Mouse (Mus musculus): ENCODE results near the gene Bnc2. TPM values are rescaled to one million over a fixed set of nuclear protein-coding genes. Genes with fewer than 3 reads are reported as not detected.

The Bnc2 gene
- total RNA-seq, 4 experiments from 2014 or later, result 2.9 to 4.7 (median 3.6) TPM

DNA sequence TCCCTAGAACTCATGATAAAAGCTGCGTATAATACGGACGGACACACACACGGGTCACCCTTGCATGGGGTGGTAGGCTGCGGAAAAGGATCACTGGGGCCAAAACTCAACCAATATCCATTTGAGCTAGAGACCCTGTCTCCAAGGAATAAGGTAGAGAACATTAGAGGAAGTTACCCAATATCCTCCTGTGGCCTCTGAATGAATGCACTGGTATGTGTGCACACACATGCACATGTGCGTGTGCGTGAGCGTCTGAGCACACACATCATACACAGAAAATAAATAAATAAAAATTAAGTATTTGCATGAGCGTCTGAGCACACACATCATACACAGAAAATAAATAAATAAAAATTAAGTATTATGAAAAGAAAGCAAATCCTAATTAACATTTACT, 241.8 kb downstream of the Bnc2 start:
- no peak for DNase-seq (ENCODE audit: low spot score in 2 of 2)

DNA sequence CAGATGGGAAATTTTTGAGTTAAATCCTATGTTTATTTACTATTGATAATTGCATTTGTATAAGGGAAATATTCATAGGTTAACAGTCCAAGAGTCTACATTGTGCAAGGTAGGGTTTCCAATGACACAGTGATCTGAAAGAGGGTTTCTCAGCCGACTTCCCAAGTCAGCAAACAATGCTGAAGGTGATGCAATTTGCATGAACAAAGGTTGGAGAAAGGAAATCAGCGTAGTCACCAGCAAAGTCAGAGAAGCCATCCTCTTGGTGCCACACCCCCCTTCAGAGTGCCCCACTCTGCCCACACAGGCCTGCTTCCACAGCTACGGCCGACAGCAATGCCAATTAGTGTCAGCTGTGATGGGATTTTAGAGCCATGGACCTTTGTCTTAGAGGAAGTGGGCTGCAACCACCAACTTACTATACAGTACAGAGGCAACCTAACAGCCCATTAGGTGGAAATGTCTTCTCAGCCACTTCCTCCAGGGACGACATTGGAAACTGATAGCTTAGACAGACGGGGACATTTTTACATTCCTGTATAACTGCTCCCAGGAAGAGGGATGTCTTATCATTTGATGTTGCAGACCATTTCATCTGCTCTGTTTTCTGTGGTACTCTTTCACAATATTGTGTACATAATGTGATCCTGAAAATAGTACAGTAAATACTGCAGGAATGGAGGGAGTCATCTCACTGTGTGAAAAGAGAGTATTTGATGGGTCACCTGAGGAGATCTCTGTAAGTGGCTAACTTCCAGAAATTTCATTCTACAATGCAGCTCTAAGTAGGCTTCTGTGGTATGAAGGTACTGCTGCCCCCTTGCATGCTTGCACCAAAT, 243.2 kb downstream of the Bnc2 start:
- no peak for DNase-seq (ENCODE audit: low spot score in 2 of 2)

DNA sequence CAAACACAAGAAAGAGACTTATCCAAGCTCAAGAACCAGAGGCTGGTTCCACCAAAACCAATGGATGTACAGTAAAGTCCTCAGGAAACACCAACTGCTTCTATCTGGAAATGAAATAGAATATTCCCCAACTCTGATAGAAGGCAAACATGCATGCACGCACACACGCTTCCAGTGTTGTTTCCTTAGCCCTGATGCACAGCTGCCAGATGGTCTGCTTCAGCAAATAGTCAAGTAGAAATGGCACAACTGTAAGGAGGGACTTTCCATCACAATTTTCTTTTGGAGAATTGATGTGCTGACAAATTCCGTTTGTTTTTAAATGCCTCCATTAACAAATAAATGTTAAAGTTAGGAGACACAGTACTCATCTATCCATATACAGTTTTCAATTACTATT, 247.1 kb downstream of the Bnc2 start:
- no peak for DNase-seq (ENCODE audit: low spot score in 2 of 2)

DNA sequence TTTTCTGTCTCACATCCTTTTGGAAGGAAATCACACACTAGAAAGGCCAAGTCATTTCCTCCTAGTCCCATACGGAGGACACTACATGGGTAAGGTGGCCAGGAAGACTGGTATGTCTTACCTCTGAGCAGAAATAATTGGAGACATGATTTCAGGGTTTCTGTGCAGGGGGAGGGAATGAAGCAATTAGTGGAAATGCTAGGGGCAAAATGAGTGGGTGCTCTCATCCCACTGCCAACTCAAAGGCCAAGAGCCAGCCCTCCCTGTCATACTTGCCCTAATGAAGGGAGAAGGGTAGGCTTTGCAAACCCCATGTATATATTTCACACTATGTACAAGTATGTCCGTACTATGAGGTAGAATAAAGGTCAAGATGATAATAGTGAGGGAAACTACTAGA, 263.6 kb downstream of the Bnc2 start:
- no peak for DNase-seq (ENCODE audit: low spot score in 2 of 2)

DNA sequence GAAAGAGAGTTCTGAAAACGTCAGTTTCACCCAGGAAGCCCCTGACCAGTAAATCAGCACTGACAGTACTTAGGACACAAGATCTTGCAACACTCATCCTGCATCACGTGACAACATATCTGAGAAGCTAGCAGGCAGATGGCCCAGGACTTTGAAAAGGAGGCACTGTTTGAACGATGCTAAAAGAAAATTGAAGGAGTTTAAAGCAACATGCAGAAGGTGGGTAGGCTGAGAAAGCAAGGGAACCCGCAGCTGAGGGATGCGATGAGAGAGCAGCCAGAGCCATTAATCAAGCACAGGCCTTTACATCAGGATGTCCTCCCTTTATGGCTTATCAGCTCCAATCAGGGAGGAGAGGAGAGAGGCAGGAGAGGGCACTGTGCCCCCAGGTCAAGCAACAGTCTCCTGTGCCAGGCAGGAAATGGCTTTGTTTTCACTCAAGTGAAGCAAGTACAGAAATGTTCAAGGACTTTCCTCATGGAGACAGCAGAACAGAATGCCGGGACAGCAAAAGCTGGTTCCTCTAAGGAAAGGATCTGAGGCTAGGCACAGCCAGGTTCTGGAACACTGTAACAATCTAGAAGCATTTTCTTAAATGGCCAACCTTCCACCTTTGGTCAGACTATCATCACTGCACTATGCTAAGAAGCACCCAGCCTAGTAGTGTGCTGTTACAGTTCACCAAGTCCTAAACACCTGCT, 267.6 kb downstream of the Bnc2 start:
- no peak for DNase-seq (ENCODE audit: low spot score in 2 of 2)

DNA sequence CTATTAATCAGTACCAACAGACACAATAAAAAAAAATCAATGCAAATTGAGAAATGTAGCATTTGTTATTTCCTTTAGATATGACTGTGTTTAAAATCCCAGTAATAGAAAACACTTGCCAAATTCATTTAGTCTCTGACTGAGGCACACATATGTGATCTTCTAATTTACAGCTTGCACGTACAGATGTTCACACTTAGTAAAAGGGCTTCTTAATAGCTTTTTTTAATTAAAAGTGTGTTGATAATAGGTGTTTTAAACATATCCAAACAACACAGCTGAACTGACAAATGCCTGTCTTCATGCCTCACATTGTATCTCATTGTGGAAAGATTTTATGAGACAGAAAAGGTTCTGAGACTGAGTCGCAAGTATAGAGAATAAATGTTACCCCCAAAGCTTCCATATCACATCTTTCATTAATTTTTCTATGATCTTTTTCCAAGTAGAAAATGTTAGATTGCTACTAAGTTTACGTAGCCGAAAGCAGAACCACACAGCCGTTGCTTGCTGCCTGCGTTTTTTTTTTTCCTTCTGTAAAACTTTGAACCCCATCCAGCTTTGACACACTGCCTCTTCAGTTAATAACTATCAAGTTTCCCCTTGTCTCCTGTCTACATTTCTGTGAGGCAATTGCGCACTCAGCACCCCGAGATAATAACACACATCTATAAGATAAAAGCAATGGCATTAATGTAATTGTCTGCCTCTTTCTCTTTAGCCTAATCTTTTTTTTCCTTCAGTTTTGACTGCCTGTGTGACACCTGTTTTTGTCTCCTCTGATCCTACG, 271.5 kb downstream of the Bnc2 start:
- DNase-seq (ENCODE audit: low spot score in 2 of 2), result no peak

DNA sequence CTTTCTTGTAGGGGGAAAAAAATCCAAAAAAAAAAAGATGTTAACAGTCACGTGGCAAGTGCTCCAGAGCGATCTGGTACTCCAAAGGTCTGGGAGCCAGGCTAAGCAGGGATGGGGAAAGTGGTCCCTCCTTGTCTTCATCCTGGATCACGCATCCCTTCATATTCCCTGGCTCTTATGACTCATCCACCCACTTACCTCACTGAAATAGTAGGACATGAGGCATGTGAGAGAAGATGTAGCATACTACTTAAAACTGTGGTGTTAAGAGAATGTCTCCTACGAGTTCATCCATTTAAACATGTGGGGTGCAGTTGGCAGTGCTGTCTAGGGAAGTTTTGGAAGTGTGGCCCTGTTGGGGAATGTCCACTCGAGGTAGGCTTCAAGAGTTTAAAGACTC, 286.1 kb downstream of the Bnc2 start:
- DNase-seq (ENCODE audit: low spot score in 2 of 2), result peak in 1 of 2 experiments; percentile 36

DNA sequence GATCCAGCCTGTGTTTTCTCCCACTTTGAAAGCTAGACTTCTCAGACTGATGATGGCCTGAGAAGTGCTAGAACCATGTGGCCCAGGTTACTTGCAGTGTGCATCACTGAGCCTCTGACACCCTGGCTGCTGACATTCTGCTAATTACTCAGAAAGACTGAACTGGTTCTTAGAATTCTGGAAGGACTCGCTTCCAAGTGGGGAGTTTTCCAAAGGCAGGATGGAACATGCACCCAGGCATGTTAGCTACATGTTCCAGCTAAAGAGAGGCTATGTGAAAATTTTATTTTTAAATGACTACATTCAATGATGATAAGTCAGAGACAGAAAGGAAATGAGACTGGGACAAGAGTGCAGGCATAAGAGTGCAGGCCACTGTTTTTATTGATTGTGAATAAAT, 289.9 kb downstream of the Bnc2 start:
- DNase-seq (ENCODE audit: low spot score in 2 of 2), result no peak

DNA sequence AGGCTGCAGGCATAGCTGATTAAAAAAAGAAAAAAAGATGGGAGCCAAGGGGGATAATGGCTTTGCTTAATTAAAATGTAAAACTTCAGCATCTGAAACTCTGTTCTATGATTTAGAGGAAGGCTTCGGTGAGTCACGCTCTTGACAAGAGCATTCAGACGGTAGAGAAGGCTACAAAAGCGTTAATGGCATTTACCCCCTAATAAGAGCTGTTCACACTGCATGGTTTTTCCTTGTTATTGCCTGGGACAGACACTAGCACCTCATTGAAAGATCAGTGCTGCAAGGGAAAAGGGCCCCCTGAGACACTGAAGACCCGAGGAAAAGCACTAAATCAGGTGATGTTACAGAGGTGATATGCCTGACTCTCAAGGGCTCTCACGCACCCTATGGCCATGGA, 295.8 kb downstream of the Bnc2 start:
- DNase-seq (ENCODE audit: low spot score in 2 of 2), result no peak

DNA sequence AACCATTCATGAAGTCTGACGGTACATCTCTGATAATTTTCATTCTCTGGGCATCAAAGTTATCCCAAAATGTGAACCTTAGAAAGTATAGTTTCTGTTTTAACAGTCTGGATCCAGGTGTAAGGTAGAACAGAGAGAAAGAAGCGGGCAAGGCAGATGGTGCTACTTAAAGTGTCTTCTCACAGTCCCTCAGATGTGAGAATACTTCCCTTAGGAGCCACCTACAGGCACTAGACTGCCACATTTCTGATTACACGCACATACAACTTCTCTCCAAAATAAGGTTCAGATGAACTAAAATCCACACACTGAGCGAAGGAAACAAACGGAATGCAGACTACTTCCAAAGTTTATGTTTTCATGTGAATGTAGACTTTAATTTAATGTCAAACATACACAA, 297.6 kb downstream of the Bnc2 start:
- no peak for DNase-seq (ENCODE audit: low spot score in 2 of 2)

DNA sequence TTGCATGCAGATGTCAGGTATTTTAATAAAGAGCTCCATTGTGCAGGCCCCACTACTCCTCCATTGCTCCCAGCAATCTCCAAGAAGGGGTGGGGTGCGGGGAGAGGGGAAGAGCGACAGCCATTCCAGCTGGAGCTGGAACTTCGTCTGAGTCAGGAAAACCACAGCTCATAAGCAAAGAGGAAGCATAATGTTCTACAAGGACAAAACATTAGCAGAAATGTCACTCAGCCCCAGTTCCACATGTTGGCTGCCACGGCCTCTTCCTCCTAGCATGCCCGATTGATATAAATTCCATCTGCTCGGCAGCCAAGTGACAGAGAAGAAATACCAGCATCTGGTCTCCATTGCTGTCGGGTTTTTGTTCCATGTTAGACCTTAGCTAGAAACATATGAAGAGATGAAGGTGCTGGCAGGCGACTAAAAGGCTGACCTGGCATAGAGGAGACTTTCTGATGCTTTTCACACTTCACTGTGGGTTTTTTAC, 312.7 kb downstream of the Bnc2 start:
- no peak for DNase-seq (ENCODE audit: low spot score in 2 of 2)

DNA sequence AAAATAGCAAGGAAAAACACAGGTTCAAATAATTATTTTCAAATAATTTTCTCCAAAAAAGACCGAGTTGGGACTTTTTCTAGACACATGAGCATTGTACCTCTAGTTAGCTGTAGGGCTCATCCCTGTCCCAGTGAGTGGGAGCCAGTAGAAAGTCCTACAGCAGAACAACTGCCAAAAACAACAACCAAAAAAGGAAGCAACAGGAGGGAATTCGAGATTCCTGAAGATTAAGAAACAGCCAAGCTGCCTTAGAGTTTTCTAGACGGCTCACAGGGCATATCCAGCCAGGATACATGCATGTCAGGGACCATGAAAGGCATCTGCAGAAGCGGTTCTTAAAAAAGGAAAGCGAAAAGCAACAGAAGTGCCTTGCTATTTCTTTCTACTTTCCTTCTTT, 313.9 kb downstream of the Bnc2 start:
- DNase-seq (ENCODE audit: low spot score in 2 of 2), result no peak

DNA sequence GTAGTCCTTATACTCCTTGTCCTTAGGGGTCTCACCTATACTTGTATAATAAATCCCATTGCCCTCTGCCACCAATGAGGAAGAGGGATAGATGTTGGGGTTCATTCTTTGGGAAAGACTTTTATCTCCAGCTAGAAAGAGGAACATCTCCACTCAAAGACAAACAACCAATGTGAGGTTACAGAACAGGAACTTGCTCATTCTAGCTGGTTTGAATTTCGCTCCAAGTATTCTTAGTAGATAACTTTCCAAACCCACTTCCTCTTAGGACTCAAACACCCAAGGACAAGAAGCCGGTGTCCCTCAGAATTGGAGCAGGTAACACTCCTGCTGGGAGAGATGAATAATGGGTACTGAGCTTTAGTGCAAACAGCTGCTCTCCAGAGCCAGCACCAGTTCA, 315.1 kb downstream of the Bnc2 start:
- no peak for DNase-seq (ENCODE audit: low spot score in 2 of 2)

DNA sequence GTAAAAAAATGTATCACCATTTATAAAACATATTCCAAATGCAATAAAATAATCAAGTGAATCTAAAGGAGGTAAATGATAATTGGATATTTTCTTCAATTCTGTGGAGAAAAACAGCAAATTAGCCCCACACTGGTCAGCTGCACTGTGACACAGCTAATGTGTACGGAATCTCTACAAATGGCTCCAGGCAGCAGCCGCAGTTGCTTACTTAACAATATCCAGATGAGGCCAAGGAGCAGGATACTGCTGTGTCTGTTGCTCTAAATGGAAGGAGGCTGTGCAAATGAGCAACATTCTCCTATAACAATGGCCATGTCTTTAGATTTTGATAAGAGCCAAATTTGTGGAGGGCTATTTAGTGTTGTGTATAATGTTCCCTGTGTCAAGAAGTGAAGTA, 316.9 kb downstream of the Bnc2 start:
- DNase-seq (ENCODE audit: low spot score in 2 of 2), result no peak

DNA sequence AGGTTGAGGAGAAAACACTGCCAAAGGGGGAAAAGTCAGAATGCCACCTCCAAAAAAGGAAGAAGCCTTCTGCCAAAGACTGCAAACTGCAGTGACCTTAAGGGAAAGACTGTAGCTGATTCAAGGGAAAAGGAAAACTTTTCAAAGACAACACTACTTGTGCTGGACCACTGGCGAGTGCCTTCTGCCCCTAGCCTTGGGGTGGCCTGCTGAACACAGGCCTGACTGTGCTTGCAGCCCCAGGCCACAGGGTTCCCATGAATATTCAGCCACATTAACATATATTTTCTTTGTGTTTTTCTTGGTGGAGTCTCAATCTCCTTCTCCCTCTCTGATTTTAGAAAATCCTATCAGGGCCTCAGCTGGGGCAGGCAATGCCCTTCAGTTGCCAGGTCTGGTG, 317.7 kb downstream of the Bnc2 start:
- DNase-seq (ENCODE audit: low spot score in 2 of 2), result no peak

DNA sequence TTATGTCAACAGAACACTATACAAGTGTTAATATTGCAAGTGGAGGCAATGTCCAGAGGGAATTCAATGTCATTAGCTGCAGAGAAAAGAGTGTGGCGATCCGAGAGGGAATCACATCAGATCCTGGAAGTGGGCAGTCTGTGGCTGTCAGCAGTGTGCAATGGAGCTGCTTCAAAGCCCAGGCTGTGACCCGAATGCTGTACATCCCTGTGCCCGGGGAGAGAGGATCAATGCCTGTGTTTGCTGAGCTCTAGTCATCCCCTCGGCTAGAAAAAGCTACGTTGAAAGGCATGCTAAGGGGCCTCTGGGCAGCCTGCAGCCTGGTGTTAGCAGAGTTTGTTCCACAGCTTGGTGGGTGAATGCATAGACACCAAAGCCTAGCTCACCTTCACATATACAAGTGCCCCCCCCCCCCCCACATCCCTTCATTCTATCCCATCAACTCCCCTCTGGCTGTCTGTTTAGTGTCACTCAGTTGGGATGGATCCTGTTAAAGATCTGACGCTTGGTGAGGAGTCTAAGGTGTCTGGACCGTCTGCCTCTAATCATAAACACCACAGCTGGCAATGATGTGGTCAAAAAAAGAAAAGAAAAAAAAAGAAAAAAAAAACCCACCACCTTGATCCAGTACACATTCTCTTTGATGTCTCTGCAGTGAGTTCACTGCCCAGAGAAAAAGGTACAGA, 318.5 kb downstream of the Bnc2 start:
- DNase-seq (ENCODE audit: low spot score in 2 of 2), result no peak

DNA sequence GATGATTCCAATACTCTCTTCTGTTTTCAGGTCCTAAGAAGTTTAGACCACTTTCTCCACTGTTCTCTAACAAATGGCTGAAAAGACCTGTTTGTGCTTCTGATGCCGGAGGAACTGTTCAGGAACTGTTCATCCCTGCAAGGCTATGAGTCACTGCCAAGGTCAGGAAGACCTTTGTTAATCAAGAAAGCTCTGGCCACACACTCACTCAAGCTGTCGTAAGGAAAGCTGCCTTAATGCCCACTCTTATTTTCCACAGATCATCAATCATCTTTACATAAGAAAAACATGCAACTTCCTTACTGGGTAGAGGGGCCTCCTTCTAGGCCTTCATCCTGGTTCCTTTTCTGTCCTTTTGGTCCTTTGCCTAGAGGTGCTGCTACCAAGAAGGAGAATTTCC, 322.4 kb downstream of the Bnc2 start:
- no peak for DNase-seq (ENCODE audit: low spot score in 2 of 2)

DNA sequence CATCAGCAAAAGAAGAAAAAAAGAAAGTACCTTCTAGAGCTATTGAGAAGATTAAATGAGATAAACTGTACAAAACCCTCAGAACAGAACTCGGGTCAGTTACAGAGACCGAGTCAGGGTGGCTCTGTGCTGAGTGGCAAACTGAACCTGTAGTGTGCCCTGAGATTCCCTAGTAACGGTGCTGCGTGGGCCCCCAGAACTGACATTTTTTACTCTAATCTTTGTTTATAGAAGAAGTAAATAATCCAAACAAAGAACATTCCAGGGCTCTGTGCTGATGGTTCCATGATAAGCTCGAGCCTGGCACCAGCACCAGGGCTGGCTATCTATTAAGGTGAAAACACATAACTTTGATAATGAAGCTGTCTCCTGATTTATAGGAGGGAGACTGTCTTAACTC, 325.5 kb downstream of the Bnc2 start:
- no peak for DNase-seq (ENCODE audit: low spot score in 2 of 2)

DNA sequence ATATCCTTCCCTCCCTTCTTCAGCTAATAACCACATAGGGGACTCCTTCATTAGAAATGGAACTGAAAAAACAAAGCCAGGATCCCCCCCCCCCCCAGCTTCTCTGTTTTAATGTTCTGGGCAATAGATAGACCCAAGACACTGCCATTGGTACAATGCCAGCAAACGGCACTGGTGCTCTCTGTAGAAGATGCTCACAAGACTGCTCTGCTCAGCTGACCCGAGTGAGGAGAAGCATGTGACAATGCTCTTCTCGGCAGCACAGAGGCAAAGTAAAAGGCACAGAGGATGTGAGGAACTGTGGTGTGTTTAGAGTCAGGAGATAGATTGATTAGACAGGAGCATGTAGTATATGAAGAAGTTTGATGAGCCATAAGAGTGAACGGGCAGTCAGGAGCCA, 335.9 kb downstream of the Bnc2 start:
- no peak for DNase-seq (ENCODE audit: low spot score in 2 of 2)

DNA sequence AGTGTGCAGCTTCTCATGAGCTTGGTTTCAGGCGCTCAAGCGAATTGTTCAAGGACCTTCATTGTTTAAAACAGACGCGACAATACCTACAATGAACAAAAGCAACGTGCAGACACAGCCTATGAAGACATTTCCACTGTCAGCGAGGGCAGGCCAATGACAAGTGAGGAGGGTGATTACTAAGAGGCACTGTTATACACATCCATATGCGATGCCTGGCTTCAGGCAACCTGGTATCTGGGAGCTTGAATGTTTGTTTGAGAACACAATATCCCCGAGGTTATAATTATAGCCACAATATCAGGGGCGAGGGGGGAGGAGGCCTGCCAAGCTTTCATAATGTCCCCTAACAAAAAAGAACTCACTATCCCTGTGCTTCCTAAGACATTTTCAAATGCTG, 343.1 kb downstream of the Bnc2 start:
- DNase-seq (ENCODE audit: low spot score in 2 of 2), result no peak

DNA sequence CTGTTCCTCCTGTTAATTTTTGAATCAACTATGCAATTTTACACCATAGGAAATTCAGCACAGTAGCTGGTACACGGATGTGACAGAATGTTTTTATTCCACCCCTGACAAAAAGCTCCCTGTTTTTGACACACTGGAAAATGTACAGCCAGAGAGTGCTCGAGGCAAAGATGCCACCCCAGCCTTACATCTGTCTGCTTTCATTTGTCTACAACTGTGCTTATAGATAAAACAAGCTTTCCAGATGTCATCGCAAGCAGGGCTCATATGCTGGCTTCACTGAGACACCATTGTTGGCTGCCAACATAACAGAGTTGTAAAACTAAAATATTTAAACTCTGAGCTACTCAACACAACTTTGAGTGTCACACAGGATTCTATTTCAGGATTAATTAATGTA, 343.6 kb downstream of the Bnc2 start:
- no peak for DNase-seq (ENCODE audit: low spot score in 2 of 2)

DNA sequence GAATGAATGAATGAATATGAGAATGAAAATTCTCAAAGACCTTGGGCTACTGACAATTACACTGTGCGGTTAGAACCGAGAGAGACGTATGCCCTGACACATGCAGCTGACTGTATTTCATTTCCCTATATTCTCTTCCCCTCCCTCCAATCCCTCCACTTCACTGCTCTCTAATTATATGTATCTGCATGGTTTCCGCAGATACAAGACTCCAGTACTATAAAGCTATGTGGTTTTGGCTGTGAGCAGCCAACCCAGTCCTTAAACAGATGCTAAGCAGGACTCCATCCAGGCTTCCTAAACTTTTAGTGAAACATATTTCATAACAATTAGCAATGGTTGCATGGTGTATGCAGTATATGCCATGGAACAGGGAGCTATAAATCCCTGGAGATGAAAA, 344.6 kb downstream of the Bnc2 start:
- no peak for DNase-seq (ENCODE audit: low spot score in 2 of 2)
